Mouse (Mus musculus) heart, embryonic 15.5 days (tissue): Measurements from ENCODE around the gene Sema7a. TPM values are rescaled to one million over a fixed set of nuclear protein-coding genes. Genes with fewer than 3 reads are reported as not detected.

Source experiments
- ATAC-seq: fragments of 200-750 bp; cut with Nextera tagmentation; replicated peaks from 2 replicates; pipeline ENCODE4 v1.8.0; 2017; ENCODE audit warnings: low read depth, moderate TSS enrichment; ENCODE audit not compliant: insufficient number of reproducible peaks, insufficient read depth, low FRiP score
- H3K27ac ChIP-seq: fragments of 300-500 bp; sonication (generic); 2 replicates; pipeline ENCODE4 v1.5.1; 2015; ENCODE audit warnings: mild to moderate bottlenecking, inconsistent platforms
- H3K27me3 ChIP-seq: fragments of 300-500 bp; sonication (generic); 2 replicates; pipeline ENCODE4 v1.6.1; 2015; ENCODE audit warnings: inconsistent platforms
- H3K36me3 ChIP-seq: fragments of 300-500 bp; sonication (generic); 2 replicates; pipeline ENCODE4 v1.6.1; 2015; ENCODE audit warnings: mild to moderate bottlenecking, inconsistent platforms
- H3K4me1 ChIP-seq: fragments of 300-500 bp; sonication (generic); replicated peaks from 2 replicates; pipeline ENCODE4 v1.6.1; 2015; ENCODE audit warnings: inconsistent platforms
- H3K4me2 ChIP-seq: fragments of 300-500 bp; sonication (generic); 2 replicates; pipeline ENCODE4 v1.6.1; 2015; ENCODE audit warnings: inconsistent platforms, mild to moderate bottlenecking, moderate library complexity
- H3K4me3 ChIP-seq: fragments of 300-500 bp; sonication (generic); 2 replicates; pipeline ENCODE4 v1.5.1; 2015; ENCODE audit warnings: mild to moderate bottlenecking, inconsistent platforms
- H3K9ac ChIP-seq: fragments of 300-500 bp; sonication (generic); 2 replicates; pipeline ENCODE4 v1.6.1; 2015; ENCODE audit warnings: mild to moderate bottlenecking, inconsistent platforms
- H3K9me3 ChIP-seq: fragments of 300-500 bp; sonication (generic); replicated peaks from 2 replicates; pipeline ENCODE4 v1.6.1; 2016; ENCODE audit warnings: inconsistent platforms
- WGBS: fragments of 180-500 bp; shearing (Covaris S2); methylation state at CpG from one replicate; pipeline ENCODE4 v1.1.7; 2015; ENCODE audit warnings: mixed read lengths; 5-methylcytosine and 5-hydroxymethylcytosine counted together
- polyA plus RNA-seq: library from polyadenylated mRNA; unstranded; fragments of >200 nt; fragmentation: Nextera tagmentation; extraction: Ambion mirVana; gene quantifications from 2 replicates; pipeline ENCODE4 v1.2.1, GENCODE M21; 2015

Sema7a gene
- polyA plus RNA-seq, 1 experiment from 2014 or later, result 0.66 TPM

DNA sequence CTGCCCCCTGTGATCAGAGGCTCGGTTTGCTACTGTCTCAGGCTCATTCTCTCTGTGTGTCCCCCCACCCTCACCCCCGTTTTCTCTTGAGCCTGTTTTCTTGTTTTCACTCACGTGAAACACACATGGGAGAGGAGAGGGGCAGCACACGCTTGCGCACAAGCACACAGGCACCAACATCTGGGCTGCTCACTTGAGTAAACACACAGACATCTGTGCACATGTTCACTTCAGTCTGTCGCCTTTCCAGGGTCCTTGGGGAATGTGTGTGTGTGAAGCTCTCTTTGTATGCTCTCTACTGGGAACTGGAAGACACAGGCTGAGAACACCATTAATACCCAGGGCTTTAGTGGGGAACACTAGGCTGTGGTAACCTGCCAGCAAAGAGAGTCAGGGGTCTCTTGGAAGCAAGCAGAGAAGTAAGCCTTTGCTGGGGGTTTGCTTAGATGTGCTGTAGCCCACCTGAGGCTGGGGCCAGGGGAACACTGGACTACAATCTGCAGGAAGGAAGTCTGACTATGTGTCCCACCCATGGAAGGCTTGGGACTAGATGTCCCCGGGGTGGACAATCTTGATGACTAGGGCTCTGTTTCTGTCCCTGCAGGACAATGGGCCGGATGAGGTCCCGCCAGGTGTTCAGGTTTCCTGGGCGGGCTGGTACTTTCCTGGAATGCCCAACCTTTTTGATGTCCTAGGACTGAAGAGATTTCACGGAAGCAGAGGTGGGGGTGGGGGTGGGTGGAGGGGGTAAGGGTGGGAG lies 30.0 kb downstream of the Sema7a start:
- Histone ChIP-seq H3K27me3 (no peaks in the 10 kb centered on the region; the same call in 1 of the 2 replicates), H3K36me3 (no peaks in the 10 kb centered on the region), H3K4me2 (no peak overlapping the region), H3K27ac (no peak overlapping the region), H3K4me3 (no peak overlapping the region), H3K4me1 (peaks cover 44% of the 10 kb centered on the region), H3K9ac (no peak overlapping the region), H3K9me3 (no peaks in the 10 kb centered on the region)
- 77% methylated on average over 11 of the region's 11 CpGs for WGBS
- ATAC-seq, result no peak

DNA sequence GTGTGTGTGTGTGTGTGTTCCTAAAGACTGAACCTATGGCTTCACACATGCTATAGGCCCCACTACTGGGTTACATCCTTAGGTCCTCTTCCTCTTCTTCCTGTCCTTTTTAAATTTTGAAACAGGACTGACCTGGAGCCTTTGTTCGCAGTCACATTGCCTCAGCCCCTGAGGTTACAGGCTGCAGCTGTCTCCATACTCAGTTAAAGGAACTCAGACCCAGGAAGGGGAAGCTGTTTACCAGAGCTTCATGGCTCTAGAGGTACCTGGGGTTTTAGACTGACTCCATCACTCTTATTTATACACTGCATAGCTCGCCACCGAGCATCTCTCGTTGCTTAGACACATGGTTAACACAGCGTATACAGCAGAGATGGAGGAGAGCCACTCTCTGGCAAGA lies 31.5 kb downstream of the Sema7a start:
- no peak for ATAC-seq
- H3K27me3 ChIP-seq, result no peaks in the 10 kb centered on the region; the same call in 1 of the 2 replicates
- no peaks in the 10 kb centered on the region for H3K36me3 ChIP-seq
- H3K4me3 ChIP-seq, result no peak overlapping the region
- H3K9me3 ChIP-seq, result no peaks in the 10 kb centered on the region
- H3K27ac ChIP-seq, result no peak overlapping the region
- H3K4me2 ChIP-seq, result no peak overlapping the region
- 88% methylated on average over 5 of the region's 5 CpGs for WGBS
- no peak overlapping the region for H3K9ac ChIP-seq
- peaks cover 31% of the 10 kb centered on the region for H3K4me1 ChIP-seq

- Histone ChIP-seq H3K27ac (peak overlapping the region; percentile 50), H3K27me3 (no peaks in the 10 kb centered on the region; the same call in 1 of the 2 replicates), H3K4me2 (no peak overlapping the region), H3K4me3 (no peak overlapping the region), H3K9ac (no peak overlapping the region), H3K36me3 (no peaks in the 10 kb centered on the region), H3K9me3 (no peaks in the 10 kb centered on the region), H3K4me1 (peaks cover 29% of the 10 kb centered on the region)
- 46% methylated on average over 9 of the region's 9 CpGs for WGBS
- no peak for ATAC-seq
Observed at GRCm38 (mm10) chr9:57972141-57972591, 32.3 kb downstream of the Sema7a start.

DNA sequence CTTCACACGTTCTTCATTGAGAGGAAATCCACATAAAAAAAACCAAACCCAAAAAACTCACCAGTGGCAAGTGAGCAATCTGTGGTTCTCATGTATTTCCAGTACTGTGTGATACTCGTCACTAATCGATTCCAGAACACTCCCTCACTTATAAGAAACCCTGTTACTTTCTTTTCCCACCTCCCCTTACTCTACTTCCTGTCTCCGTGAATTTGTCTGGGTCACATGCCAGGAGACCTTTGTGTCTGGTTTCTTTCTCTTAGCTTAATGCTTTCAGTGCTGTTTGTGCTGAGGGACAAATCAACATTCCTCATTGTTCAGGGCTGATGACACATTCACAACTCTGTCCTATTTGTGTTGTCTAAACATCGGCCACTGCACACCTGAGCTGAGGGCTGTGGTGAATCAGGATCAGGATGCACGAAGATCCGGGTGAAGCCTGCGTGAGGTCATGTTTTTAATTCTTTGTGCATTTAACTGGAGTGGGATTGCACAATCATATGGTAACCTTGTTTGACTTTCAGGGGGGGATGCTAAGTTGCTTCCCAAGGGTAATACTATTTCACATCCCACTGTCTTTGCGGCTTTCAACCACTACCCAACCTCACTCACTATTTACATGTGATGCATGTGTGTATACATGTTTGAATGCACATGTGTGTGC lies 33.0 kb downstream of the Sema7a start:
- Histone ChIP-seq H3K9me3 (no peaks in the 10 kb centered on the region), H3K27ac (peak overlapping the region; percentile 50), H3K4me2 (no peak overlapping the region), H3K9ac (no peak overlapping the region), H3K4me3 (no peak overlapping the region), H3K36me3 (no peaks in the 10 kb centered on the region), H3K4me1 (peaks cover 22% of the 10 kb centered on the region), H3K27me3 (no peaks in the 10 kb centered on the region; the same call in 1 of the 2 replicates)
- WGBS, result 52% methylated on average over 9 of the region's 9 CpGs
- no peak for ATAC-seq

- Histone ChIP-seq H3K36me3 (no peaks in the 10 kb centered on the region), H3K4me1 (peaks cover 18% of the 10 kb centered on the region), H3K4me3 (no peak overlapping the region), H3K27me3 (no peaks in the 10 kb centered on the region; the same call in 1 of the 2 replicates), H3K9me3 (no peaks in the 10 kb centered on the region), H3K9ac (no peak overlapping the region), H3K4me2 (no peak overlapping the region), H3K27ac (no peak overlapping the region)
- 91% methylated on average over 6 of the region's 6 CpGs for WGBS
- no peak for ATAC-seq
Observed at GRCm38 (mm10) chr9:57973440-57974066, 33.6 kb downstream of the Sema7a start.

- WGBS, result 67% methylated on average over 5 of the region's 5 CpGs
- Histone ChIP-seq H3K4me1 (peaks cover 18% of the 10 kb centered on the region), H3K27me3 (no peaks in the 10 kb centered on the region; the same call in 1 of the 2 replicates), H3K4me3 (no peak overlapping the region), H3K4me2 (no peak overlapping the region), H3K9ac (no peak overlapping the region), H3K36me3 (no peaks in the 10 kb centered on the region), H3K27ac (no peak overlapping the region), H3K9me3 (no peaks in the 10 kb centered on the region)
- no peak for ATAC-seq
Observed at GRCm38 (mm10) chr9:57974221-57974620, 34.3 kb downstream of the Sema7a start.

- ATAC-seq, result no peak
- Histone ChIP-seq H3K4me1 (peaks cover 18% of the 10 kb centered on the region), H3K9me3 (no peaks in the 10 kb centered on the region), H3K36me3 (no peaks in the 10 kb centered on the region), H3K4me2 (no peak overlapping the region), H3K4me3 (no peak overlapping the region), H3K27ac (no peak overlapping the region), H3K9ac (no peak overlapping the region), H3K27me3 (no peaks in the 10 kb centered on the region; the same call in 1 of the 2 replicates)
- WGBS, result 69% methylated on average over 5 of the region's 5 CpGs
Observed at GRCm38 (mm10) chr9:57975200-57975821, 35.4 kb downstream of the Sema7a start.

DNA sequence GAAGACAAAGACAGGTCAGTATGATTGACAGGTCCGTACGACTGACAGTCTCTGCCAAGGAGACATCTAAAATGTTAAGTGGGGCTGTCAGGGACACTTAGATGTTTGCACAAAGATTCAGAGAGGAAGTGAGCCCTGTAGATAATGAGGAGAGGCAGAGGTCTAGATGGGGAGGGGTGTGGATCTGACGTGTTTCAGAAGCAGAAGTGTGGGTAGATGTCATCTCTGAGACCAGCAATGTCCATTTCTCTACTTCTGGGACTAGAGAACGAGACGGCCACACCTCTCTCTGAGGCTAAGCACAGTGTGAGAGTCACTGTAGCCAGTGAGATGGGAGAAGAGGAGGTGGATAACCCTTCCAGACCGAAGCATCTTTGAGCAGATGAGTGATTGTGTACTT lies 38.1 kb downstream of the Sema7a start:
- no peaks in the 10 kb centered on the region for H3K9me3 ChIP-seq
- ATAC-seq, result no peak
- no peak overlapping the region for H3K9ac ChIP-seq
- H3K27ac ChIP-seq, result no peak overlapping the region
- no peaks in the 10 kb centered on the region for H3K36me3 ChIP-seq
- H3K4me2 ChIP-seq, result no peak overlapping the region
- no peak overlapping the region for H3K4me3 ChIP-seq
- peaks cover 6% of the 10 kb centered on the region for H3K4me1 ChIP-seq
- peaks cover 2% of the 10 kb centered on the region; the same call in 1 of the 2 replicates for H3K27me3 ChIP-seq
- WGBS, result 52% methylated on average over 6 of the region's 6 CpGs

DNA sequence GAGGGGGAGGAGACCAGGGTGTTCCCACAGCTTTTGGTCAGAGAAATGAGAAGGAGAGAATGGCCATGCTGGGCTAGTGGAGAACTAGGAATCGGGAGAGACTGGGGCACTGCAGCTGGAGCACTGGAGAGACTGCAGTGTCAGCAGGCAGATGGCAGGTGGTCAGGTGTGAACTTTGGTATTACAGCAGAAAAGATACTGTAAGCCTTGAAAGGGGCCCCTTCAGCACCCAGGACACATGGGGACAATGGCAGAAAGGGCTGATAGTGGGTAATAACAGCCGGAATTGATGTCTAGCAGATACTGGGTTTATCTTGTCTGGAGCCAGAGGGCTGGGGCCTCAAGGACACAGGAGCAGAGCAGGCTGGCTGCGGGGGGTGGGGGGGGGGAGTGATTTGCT lies 38.9 kb downstream of the Sema7a start:
- H3K27ac ChIP-seq, result no peak overlapping the region
- ATAC-seq, result no peak
- WGBS, result 32% methylated on average over 3 of the region's 3 CpGs
- H3K27me3 ChIP-seq, result peaks cover 2% of the 10 kb centered on the region; the same call in 1 of the 2 replicates
- no peaks in the 10 kb centered on the region for H3K9me3 ChIP-seq
- H3K4me2 ChIP-seq, result no peak overlapping the region
- no peaks in the 10 kb centered on the region for H3K36me3 ChIP-seq
- no peak overlapping the region for H3K9ac ChIP-seq
- H3K4me3 ChIP-seq, result no peak overlapping the region
- no peaks in the 10 kb centered on the region for H3K4me1 ChIP-seq

- Histone ChIP-seq H3K4me2 (no peak overlapping the region), H3K36me3 (no peaks in the 10 kb centered on the region), H3K9me3 (no peaks in the 10 kb centered on the region), H3K4me3 (no peak overlapping the region), H3K27me3 (peaks cover 2% of the 10 kb centered on the region; the same call in 1 of the 2 replicates), H3K9ac (no peak overlapping the region), H3K27ac (no peak overlapping the region), H3K4me1 (no peaks in the 10 kb centered on the region)
- no peak for ATAC-seq
- WGBS, result 72% methylated on average over 10 of the region's 10 CpGs
Observed at GRCm38 (mm10) chr9:57980570-57980969, 40.7 kb downstream of the Sema7a start.

DNA sequence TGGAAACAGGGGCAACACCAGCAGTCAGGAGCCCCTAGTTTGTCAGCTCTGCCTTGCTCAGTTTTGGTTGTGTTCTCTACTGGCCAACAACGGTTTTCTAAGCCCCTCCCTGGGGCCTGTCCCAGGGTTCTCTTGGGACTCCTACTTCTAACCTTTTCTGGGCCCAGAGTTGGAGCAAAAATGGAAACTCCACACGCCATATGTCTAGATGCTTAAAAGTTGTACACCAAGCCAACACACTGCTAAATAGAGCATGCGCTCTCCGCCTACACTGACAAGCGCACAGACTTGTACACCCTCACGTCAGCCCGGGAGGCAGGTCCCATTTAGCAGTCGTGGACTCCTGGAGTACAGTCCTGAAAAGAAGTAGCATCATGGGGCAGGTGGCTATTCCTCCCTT lies 45.4 kb downstream of the Sema7a start:
- Histone ChIP-seq H3K4me1 (no peaks in the 10 kb centered on the region), H3K27ac (no peak overlapping the region), H3K9ac (no peak overlapping the region), H3K9me3 (no peaks in the 10 kb centered on the region), H3K4me3 (no peak overlapping the region), H3K4me2 (no peak overlapping the region), H3K27me3 (0 out of 2 replicates have a peak, but pooled peaks cover 5% of the 10 kb centered on the region), H3K36me3 (no peaks in the 10 kb centered on the region)
- ATAC-seq, result no peak
- WGBS, result 88% methylated on average over 8 of the region's 8 CpGs
